Mouse (Mus musculus) ES-E14 (cell line): ENCODE results near the gene Cntn2. TPM values are rescaled to one million over a fixed set of nuclear protein-coding genes. Genes with fewer than 3 reads are reported as not detected.

Source experiments
- DNase-seq: peaks from one replicate; pipeline ENCODE4 v3.0.0-alpha.2; 2013; ENCODE audit warnings: low read depth, low spot score
- H3K27ac ChIP-seq: 2 replicates; pipeline ENCODE4 v1.5.1; 2012; ENCODE audit warnings: low read depth, mild to moderate bottlenecking, low read length, moderate library complexity, mixed read lengths; ENCODE audit not compliant: poor library complexity, insufficient read depth, severe bottlenecking
- H3K36me3 ChIP-seq: 2 replicates; pipeline ENCODE4 v1.6.1; 2012; ENCODE audit warnings: mild to moderate bottlenecking, low read length, moderate library complexity, mixed read lengths; ENCODE audit not compliant: control insufficient read depth, poor library complexity, insufficient read depth, severe bottlenecking
- H3K4me1 ChIP-seq, 2 experiments: fragments of 150-350 bp in 1 of 2; sonication (generic) in 1 of 2; 2 replicates each; pipeline ENCODE4 v1.6.1; 2012; ENCODE audit warnings: low read length in 2 of 2, mild to moderate bottlenecking in 1 of 2, mixed read lengths in 1 of 2; ENCODE audit not compliant: control insufficient read depth in 2 of 2, insufficient read depth in 2 of 2, poor library complexity in 1 of 2
- H3K4me3 ChIP-seq, 2 experiments: fragments of 150-350 bp in 1 of 2; sonication (generic) in 1 of 2; 2 replicates each; pipeline ENCODE4 v1.5.1; 2012; ENCODE audit warnings: low read length in 2 of 2, low read depth in 1 of 2, mild to moderate bottlenecking in 1 of 2, mixed read lengths in 1 of 2; ENCODE audit not compliant: insufficient read depth in 1 of 2, poor library complexity in 1 of 2, severe bottlenecking in 1 of 2
- H3K9ac ChIP-seq: 2 replicates; pipeline ENCODE4 v1.6.1; 2012; ENCODE audit warnings: low read depth, mild to moderate bottlenecking, low read length, mixed read lengths; ENCODE audit not compliant: poor library complexity, insufficient read depth, severe bottlenecking
- H3K9me3 ChIP-seq: fragments of 150-350 bp; sonication (generic); 2 replicates; pipeline ENCODE4 v1.6.1; 2012; ENCODE audit warnings: low read depth, mild to moderate bottlenecking, low read length; ENCODE audit not compliant: control insufficient read depth, insufficient read depth
- CHD2 ChIP-seq: IDR thresholded peaks from 2 replicates; pipeline ENCODE4 v1.6.1; 2014; ENCODE audit warnings: mild to moderate bottlenecking, low read depth, low read length, inconsistent platforms
- HCFC1 ChIP-seq: IDR thresholded peaks from 2 replicates; pipeline ENCODE4 v1.6.1; 2012; ENCODE audit warnings: low read length, inconsistent platforms, borderline replicate concordance; ENCODE audit not compliant: insufficient read depth
- MAFK ChIP-seq: IDR thresholded peaks from 2 replicates; pipeline ENCODE4 v1.6.1; 2014; ENCODE audit warnings: mild to moderate bottlenecking, low read depth, low read length, inconsistent platforms; ENCODE audit not compliant: insufficient read depth
- ZC3H11A ChIP-seq: IDR thresholded peaks from 2 replicates; pipeline ENCODE4 v1.6.1; 2012; ENCODE audit warnings: low read depth, mild to moderate bottlenecking, inconsistent platforms, low read length, borderline replicate concordance
- ZNF384 ChIP-seq: IDR thresholded peaks from 2 replicates; pipeline ENCODE4 v1.6.1; 2012; ENCODE audit warnings: low read depth, low read length, inconsistent platforms
- in situ Hi-C, 2 experiments: fragments of 600-800 bp; cut with MboI; formaldehyde crosslinking; loops; one replicate each; pipeline ENCODE4 v1.15.1; 2025; ENCODE audit warnings: low sequenced_read_pairs in 2 of 2, inconsistent platforms in 1 of 2; ENCODE audit not compliant: unreplicated experiment in 2 of 2
- total RNA-seq: library from RNA; depleted of rRNA; stranded (reverse); fragments of 300-350 nt; gene quantifications from 2 replicates; pipeline ENCODE4 v1.2.3, GENCODE M21; 2012

The Cntn2 gene
- total RNA-seq, 1 experiment, result 2.9 TPM

DNA sequence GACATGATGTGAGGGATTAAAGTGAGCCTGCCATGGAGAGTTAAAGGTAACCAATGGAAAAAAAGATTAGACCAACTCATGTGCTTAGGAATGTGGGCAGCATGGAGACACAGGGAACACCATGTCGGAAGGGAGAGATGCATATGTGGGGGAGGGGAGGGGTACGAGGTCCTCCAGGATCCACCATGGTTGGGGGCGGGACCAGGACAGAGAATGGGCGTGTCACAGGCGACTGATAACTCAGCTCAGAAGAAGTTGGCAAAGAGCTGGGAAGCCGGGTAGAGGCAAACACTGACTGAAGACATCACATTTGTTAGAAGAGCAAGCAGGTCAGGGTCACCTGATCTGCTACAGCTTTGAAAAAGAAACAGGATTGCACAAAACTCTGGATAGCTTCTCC is 21.9 kb upstream of the Cntn2 start:
- in situ Hi-C loops, result no loop called here
- Histone ChIP-seq H3K27ac (no peak overlapping the region), H3K4me1 (peaks cover 3 to 4% of the 10 kb centered on the region in 2 experiments; a peak in 1 of 4 replicates), H3K9ac (no peak overlapping the region), H3K36me3 (no peaks in the 10 kb centered on the region), H3K9me3 (no peaks in the 10 kb centered on the region), H3K4me3 (no peak overlapping the region)
- no peak for DNase-seq
- TF ChIP-seq HCFC1 (no peak), CHD2 (no peak), ZC3H11A (no peak), ZNF384 (no peak), MAFK (no peak)

DNA sequence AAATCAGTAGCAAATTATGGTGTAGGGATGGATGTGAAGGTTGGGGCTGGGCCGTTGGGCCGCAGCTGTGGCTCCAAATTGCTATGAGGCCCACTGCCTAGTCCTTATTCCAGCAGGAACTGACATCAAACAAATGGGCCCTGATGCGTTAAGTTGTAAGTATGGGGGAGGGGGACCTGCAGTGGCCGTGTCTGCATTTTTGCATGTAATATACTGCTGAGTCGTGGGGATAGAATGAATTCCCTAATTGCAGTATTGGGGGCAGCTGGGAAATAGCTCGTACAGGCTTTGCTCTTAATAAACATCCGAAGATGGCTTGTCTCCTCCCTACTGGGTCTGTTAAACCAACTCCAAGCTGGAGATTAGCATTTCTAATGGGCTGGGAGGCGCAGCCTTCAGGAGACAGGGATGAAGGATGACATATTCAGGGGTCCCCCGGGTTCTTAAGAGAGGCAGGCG is 19.3 kb upstream of the Cntn2 start:
- in situ Hi-C loops, result no loop called here
- no peak overlapping the region for H3K9ac ChIP-seq
- H3K9me3 ChIP-seq, result no peaks in the 10 kb centered on the region
- H3K36me3 ChIP-seq, result no peaks in the 10 kb centered on the region
- no peak overlapping the region for H3K4me3 ChIP-seq
- no peak overlapping the region for H3K27ac ChIP-seq
- H3K4me1 ChIP-seq, result peaks cover 6 to 13% of the 10 kb centered on the region in 2 experiments; a peak in 3 of 4 replicates
- TF ChIP-seq MAFK (no peak), HCFC1 (no peak), CHD2 (no peak), ZNF384 (no peak), ZC3H11A (no peak)
- no peak for DNase-seq

DNA sequence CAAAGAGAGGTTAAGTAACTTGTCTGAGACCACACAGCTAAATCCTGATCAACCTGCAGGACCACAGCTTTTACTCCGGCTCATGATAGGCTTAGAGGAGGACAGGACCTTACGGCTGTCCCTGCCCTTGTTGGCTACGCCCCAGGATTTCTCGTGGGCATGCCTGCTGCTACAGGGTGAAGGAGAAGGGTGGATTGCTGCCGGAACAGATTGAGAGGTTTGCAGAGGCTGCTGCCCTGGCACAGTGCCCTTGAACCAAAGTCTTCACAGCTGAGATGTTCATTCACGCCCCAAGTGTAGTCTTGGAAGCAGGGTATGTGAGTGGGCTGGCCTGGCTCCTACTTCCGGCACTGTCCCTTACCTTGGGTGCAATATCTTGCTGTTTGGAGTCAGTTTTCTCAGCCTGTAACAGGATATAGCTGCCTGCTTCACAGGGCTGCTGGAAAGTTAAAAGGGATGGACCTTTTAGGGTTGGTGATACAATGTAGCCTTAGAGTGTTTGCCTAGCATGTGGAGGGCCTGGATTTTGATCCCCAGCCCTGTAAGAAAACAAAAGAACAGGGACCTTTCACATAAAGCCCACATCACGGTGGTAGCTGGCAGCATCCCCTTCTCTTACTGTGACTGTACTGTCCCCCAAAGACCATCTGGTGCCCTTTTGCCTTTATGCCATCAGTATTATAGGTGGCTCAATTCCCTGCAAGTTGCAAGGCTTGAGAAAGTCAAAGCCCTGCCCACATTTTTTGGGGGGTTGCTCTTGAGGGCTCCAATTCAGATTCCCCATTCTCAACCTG is 18.0 kb upstream of the Cntn2 start:
- no peaks in the 10 kb centered on the region for H3K9me3 ChIP-seq
- no peak overlapping the region for H3K9ac ChIP-seq
- peaks cover 6 to 13% of the 10 kb centered on the region in 2 experiments; a peak in 3 of 4 replicates for H3K4me1 ChIP-seq
- DNase-seq, result no peak
- H3K36me3 ChIP-seq, result no peaks in the 10 kb centered on the region
- in situ Hi-C loops, result no loop called here
- no peak overlapping the region for H3K4me3 ChIP-seq
- H3K27ac ChIP-seq, result no peak overlapping the region
- TF ChIP-seq ZC3H11A (no peak), ZNF384 (no peak), HCFC1 (no peak), CHD2 (no peak), MAFK (no peak)

DNA sequence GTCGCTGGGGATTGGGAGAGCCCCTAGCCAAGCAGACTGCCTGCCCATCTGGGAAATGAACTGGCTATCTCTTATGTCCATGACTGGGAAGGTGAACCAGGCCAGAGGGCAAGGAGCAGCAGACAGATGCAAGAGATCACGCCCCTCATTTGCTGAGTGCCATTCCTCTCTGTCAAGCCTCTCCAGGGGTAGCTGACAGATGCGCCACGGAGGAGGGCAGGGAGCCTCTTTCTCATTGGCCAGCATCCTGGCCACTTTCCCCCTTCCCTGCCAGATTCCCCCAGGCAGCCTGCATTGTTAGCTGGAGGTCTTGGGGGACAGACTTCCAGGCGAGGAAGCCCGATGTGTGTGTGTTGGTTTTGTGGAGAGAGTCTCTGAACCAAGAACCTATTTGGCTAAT is 16.0 kb upstream of the Cntn2 start:
- no peaks in the 10 kb centered on the region for H3K36me3 ChIP-seq
- no peak overlapping the region for H3K27ac ChIP-seq
- DNase-seq, result no peak
- H3K4me1 ChIP-seq, result peaks cover 3 to 8% of the 10 kb centered on the region in 2 experiments; a peak in 3 of 4 replicates
- H3K4me3 ChIP-seq, result no peak overlapping the region
- no peak overlapping the region for H3K9ac ChIP-seq
- no peak for TF ChIP-seq HCFC1
- no peak for TF ChIP-seq ZNF384
- no peak for TF ChIP-seq CHD2
- TF ChIP-seq ZC3H11A, result no peak
- in situ Hi-C loops, result no loop called here
- H3K9me3 ChIP-seq, result no peaks in the 10 kb centered on the region
